Mouse (Mus musculus): Measurements from ENCODE around the gene Yrdc. TPM values are rescaled to one million over a fixed set of nuclear protein-coding genes. Genes with fewer than 3 reads are reported as not detected.

Gene Yrdc
- polyA plus RNA-seq, 1 experiment from 2014 or later = 56.5 TPM

- no peak for ATAC-seq (ENCODE audit: low FRiP score, low read depth)
- Histone ChIP-seq H3K4me2 (replicated peaks) (no peak overlapping the region), H3K4me1 (peaks cover 24% of the 10 kb centered on the region), H3K9me3 (no peaks in the 10 kb centered on the region), H3K27ac (no peak overlapping the region), H3K9ac (no peak overlapping the region), H3K36me3 (no peaks in the 10 kb centered on the region), H3K27me3 (replicated peaks) (peaks cover 35% of the 10 kb centered on the region), H3K4me3 (no peak overlapping the region)
- 18% methylated on average over 10 of the region's 10 CpGs for WGBS
Measured at GRCm38 (mm10) chr4:124898428-124898827, 47.9 kb downstream of the Yrdc start.

DNA sequence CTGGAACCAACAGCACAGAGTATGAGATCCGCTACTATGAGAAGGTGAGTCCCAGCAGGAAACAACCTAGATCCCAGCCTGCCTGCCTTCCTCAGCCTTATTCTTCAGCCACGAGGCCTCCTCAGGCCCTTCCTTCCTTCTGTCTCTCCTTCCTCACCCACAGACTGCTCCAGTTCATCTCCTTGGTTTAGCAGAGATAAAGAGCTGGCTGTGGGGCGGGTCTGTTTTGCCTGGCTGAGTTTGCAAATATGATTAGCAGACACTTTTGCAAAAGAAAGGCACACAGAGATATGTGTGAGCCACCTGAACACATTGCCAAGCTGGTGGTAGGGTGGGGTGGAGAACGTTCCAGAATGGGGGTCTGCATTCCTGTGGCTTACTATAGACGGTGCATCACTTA lies 49.4 kb downstream of the Yrdc start:
- WGBS = 70% methylated on average over 5 of the region's 5 CpGs
- Histone ChIP-seq H3K9ac (no peak overlapping the region), H3K27ac (no peak overlapping the region), H3K4me1 (peaks cover 15% of the 10 kb centered on the region), H3K36me3 (no peaks in the 10 kb centered on the region), H3K9me3 (no peaks in the 10 kb centered on the region), H3K4me3 (no peak overlapping the region), H3K4me2 (replicated peaks) (no peak overlapping the region), H3K27me3 (replicated peaks) (peaks cover 20% of the 10 kb centered on the region)
- no peak for ATAC-seq (ENCODE audit: low FRiP score, low read depth)

Other genes starting within 250 kb of the Yrdc start
- gene 3100002H09Rik, start 239.9 kb upstream of the Yrdc start, polyA plus RNA-seq (2016; fragmentation: Nextera tagmentation; extraction: Ambion mirVana) = 0.84 and 1.2 TPM in 2 replicates
- 25.2 and 25.8 TPM in 2 replicates for gene Pou3f1, start 193.9 kb upstream of the Yrdc start, polyA plus RNA-seq (2016; fragmentation: Nextera tagmentation; extraction: Ambion mirVana)
- gene Utp11, start 157.1 kb upstream of the Yrdc start, polyA plus RNA-seq (2016; fragmentation: Nextera tagmentation; extraction: Ambion mirVana) = 58.5 and 60.4 TPM in 2 replicates
- 1.6 and 3.6 TPM in 2 replicates for gene Fhl3, start 150.0 kb upstream of the Yrdc start, polyA plus RNA-seq (2016; fragmentation: Nextera tagmentation; extraction: Ambion mirVana)
- gene Sf3a3, start 135.9 kb upstream of the Yrdc start, polyA plus RNA-seq (2016; fragmentation: Nextera tagmentation; extraction: Ambion mirVana) = 157 and 162 TPM in 2 replicates
- 26.2 and 29.7 TPM in 2 replicates for gene Inpp5b, start 108.8 kb upstream of the Yrdc start, polyA plus RNA-seq (2016; fragmentation: Nextera tagmentation; extraction: Ambion mirVana)
- 12.9 and 14.2 TPM in 2 replicates for gene Mtf1, start 48.6 kb upstream of the Yrdc start, polyA plus RNA-seq (2016; fragmentation: Nextera tagmentation; extraction: Ambion mirVana)
- gene 1110065P20Rik, start 517 bp downstream of the Yrdc start, polyA plus RNA-seq (2016; fragmentation: Nextera tagmentation; extraction: Ambion mirVana) = 71.6 and 77.6 TPM in 2 replicates
- gene Maneal, start 11.5 kb downstream of the Yrdc start, polyA plus RNA-seq (2016; fragmentation: Nextera tagmentation; extraction: Ambion mirVana) = 8.2 and 10.3 TPM in 2 replicates
- 6.3 and 6.6 TPM in 2 replicates for gene Epha10, start 30.2 kb downstream of the Yrdc start, polyA plus RNA-seq (2016; fragmentation: Nextera tagmentation; extraction: Ambion mirVana)
- 16.5 and 18.6 TPM in 2 replicates for gene 9930104L06Rik, start 86.4 kb downstream of the Yrdc start, polyA plus RNA-seq (2016; fragmentation: Nextera tagmentation; extraction: Ambion mirVana)
- 121 TPM in 2 replicates for gene Cdca8, start 88.6 kb downstream of the Yrdc start, polyA plus RNA-seq (2016; fragmentation: Nextera tagmentation; extraction: Ambion mirVana)
- 1.3 and 4.6 TPM in 2 replicates for gene Rspo1, start 135.8 kb downstream of the Yrdc start, polyA plus RNA-seq (2016; fragmentation: Nextera tagmentation; extraction: Ambion mirVana)
- gene Gnl2, start 165.9 kb downstream of the Yrdc start, polyA plus RNA-seq (2016; fragmentation: Nextera tagmentation; extraction: Ambion mirVana) = 89.7 and 96.1 TPM in 2 replicates
- 0.18 and 0.34 TPM in 2 replicates for gene Dnali1, start 215.0 kb downstream of the Yrdc start, polyA plus RNA-seq (2016; fragmentation: Nextera tagmentation; extraction: Ambion mirVana)
- gene Snip1, start 216.0 kb downstream of the Yrdc start, polyA plus RNA-seq (2016; fragmentation: Nextera tagmentation; extraction: Ambion mirVana) = 35.2 and 37.2 TPM in 2 replicates
- gene Meaf6, start 234.5 kb downstream of the Yrdc start, polyA plus RNA-seq (2016; fragmentation: Nextera tagmentation; extraction: Ambion mirVana) = 120 and 129 TPM in 2 replicates